Mouse (Mus musculus) bone marrow macrophage, adult 2 months (primary cell): Measurements from ENCODE around the gene Rnf181. TPM values are rescaled to one million over a fixed set of nuclear protein-coding genes. Genes with fewer than 3 reads are reported as not detected.

Source experiments
- H3K27ac ChIP-seq: 2 replicates; pipeline ENCODE4 v1.5.1; 2012; ENCODE audit warnings: low read depth, low read length; ENCODE audit not compliant: insufficient read depth
- H3K4me1 ChIP-seq: 2 replicates; pipeline ENCODE4 v1.6.1; 2012; ENCODE audit warnings: low read length; ENCODE audit not compliant: control insufficient read depth, insufficient read depth
- H3K4me3 ChIP-seq: 2 replicates; pipeline ENCODE4 v1.5.1; 2012; ENCODE audit warnings: mild to moderate bottlenecking, low read length, moderate library complexity; ENCODE audit not compliant: insufficient read depth
- CTCF ChIP-seq: IDR thresholded peaks from 2 replicates; pipeline ENCODE4 v1.5.1; 2012; ENCODE audit warnings: low read depth, mild to moderate bottlenecking, low read length, moderate library complexity
- POLR2A ChIP-seq: IDR thresholded peaks from 2 replicates; pipeline ENCODE4 v1.6.1; 2012; ENCODE audit warnings: mild to moderate bottlenecking, low read depth, low read length, borderline replicate concordance
- polyA plus RNA-seq: library from polyadenylated mRNA; stranded (reverse); fragments of >200 nt; gene quantifications from 2 replicates; pipeline ENCODE4 v1.2.4, GENCODE M21; 2012; ENCODE audit not compliant: missing spikeins, insufficient read depth, insufficient read length

Rnf181 gene
- polyA plus RNA-seq, 1 experiment, result 97.4 TPM

DNA sequence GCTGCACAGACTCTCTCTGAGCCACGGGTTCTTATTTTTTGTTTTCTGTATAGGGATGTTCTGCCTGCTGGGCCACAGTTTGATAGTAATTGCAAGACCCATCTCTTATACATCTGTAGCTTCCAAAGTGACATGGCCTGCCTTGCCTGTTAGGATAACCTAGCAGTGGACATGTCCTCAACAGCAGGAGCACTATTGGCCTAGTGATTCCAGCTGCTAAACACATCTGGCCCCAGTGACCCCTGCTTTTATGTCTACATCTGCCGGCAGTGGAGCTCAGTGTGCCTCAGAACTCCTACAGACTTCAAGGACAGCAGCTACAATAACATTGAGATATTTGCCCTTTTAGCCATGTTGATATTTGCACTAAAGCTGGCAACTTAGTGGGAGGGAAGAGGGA lies 33.2 kb upstream of the Rnf181 start:
- no peak overlapping the region for H3K27ac ChIP-seq
- H3K4me3 ChIP-seq, result no peak overlapping the region
- peaks cover 14% of the 10 kb centered on the region for H3K4me1 ChIP-seq
- no peak for TF ChIP-seq POLR2A

- H3K27ac ChIP-seq, result no peak overlapping the region
- TF ChIP-seq POLR2A (no peak), CTCF (no peak)
Observed at GRCm38 (mm10) chr6:72396837-72397251, 30.1 kb upstream of the Rnf181 start.

GRCm38 (mm10) chr6:72392341-72392740 lies 25.6 kb upstream of the Rnf181 start:
- Histone ChIP-seq H3K4me3 (no peak overlapping the region), H3K27ac (no peak overlapping the region), H3K4me1 (peaks cover 42% of the 10 kb centered on the region)
- TF ChIP-seq POLR2A, result no peak
- no peak for TF ChIP-seq CTCF

More at GRCm38 (mm10) chr6:72396837-72397251, 30.1 kb upstream of the Rnf181 start:
- Histone ChIP-seq H3K4me1 (peaks cover 23% of the 10 kb centered on the region), H3K4me3 (no peak overlapping the region)

DNA sequence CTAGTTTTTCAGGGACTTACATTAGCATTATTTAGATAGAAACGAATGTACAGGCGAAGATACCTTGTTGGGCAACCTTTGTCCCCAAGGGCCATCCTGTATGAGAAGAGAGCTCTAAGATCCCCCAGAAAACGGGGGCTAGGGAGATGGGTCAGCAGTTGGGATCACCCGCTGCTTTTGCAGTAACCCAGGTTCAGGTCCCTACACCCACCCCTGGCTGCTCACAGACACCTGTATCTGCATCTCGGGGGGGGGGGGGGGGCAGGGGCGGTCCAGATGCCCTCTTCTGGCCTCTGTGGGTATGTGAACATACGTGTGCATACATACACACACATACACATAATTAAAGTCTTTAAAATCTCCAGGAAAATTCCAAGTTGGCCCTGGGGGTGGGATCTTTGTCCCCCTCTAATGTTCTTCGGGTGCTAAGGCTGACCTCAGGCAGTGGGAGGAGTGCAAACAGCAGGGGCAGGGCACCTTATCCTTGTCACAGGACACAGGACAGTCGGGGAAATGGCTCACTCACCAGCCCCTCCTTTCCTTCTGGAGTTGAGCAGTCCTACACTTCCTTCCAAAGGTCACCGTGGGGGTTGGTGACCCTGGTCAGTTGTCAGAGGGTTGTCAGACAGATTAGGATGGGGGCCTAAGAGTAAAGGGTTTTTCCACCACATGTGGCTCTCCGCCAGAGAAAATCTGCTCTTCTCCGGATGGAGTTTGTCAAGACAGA lies 24.2 kb upstream of the Rnf181 start:
- H3K4me3 ChIP-seq, result peak overlapping the region; percentile 74

DNA sequence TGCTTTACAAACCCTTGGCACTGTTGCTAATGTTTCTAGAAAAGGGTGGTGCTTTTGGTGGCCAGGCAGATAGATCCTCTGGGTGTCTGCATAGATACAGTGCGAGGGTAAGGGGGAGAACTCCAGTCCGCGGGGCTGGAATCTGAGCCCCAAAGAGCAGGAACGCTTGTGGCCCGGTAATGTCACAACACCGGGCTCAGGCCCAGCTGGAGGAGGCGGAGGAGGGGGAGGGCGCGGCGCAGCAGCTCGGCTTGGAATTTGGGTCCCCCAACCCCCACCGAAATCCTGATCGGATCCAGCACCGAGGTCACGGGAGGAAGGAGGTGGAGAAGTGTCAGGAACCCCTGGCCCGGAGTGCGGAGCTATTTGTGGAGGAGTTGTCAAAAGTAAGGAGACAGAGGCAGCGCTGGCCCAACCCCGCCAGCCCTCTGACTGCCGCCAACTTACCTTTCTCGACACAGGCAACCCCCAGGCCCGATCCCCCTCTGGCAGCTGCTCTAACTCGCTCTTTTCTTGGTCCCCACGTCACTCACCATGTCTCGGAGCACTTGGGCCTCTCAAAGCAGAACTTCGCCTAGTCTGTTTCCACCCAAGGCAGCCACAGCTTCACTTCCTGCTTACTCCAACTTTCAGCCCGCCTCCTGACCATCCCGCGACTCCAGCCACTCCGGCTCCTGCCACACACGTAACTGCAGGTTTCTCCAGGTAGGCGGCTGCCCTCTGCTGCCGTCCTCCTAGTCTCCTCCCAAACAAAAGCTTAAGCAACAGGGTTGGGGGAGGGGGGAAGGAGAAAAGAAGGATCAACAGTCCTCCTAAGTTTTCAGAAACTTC lies 23.4 kb upstream of the Rnf181 start, which contains the start of gene Vamp8:
Gene Vamp8 (minus strand): TSS at position 763 of the 831 bp plus-strand sequence.
- Histone ChIP-seq H3K4me3 (peak within 1 kb of the TSS; percentile 74), H3K27ac (peak within 1 kb of the TSS; percentile 93), H3K4me1 (peaks cover 31% of the 10 kb centered on the region)
- TF ChIP-seq CTCF, result no peak
- no peak for TF ChIP-seq POLR2A

More for the DNA sequence above, 24.2 kb upstream of the Rnf181 start:
- Histone ChIP-seq H3K4me1 (peaks cover 39% of the 10 kb centered on the region), H3K27ac (peak overlapping the region; percentile 93)
- TF ChIP-seq CTCF (no peak), POLR2A (no peak)

GRCm38 (mm10) chr6:72389471-72389940 lies 22.8 kb upstream of the Rnf181 start:
- Histone ChIP-seq H3K27ac (peak overlapping the region; percentile 93), H3K4me1 (peaks cover 26% of the 10 kb centered on the region), H3K4me3 (peak overlapping the region; percentile 74)
- TF ChIP-seq CTCF (no peak), POLR2A (no peak)

GRCm38 (mm10) chr6:72388791-72389329 lies 22.1 kb upstream of the Rnf181 start:
- H3K4me1 ChIP-seq, result peaks cover 19% of the 10 kb centered on the region
- TF ChIP-seq CTCF, result no peak
- no peak for TF ChIP-seq POLR2A
- peak overlapping the region; percentile 93 for H3K27ac ChIP-seq
- H3K4me3 ChIP-seq, result peak overlapping the region; percentile 74

DNA sequence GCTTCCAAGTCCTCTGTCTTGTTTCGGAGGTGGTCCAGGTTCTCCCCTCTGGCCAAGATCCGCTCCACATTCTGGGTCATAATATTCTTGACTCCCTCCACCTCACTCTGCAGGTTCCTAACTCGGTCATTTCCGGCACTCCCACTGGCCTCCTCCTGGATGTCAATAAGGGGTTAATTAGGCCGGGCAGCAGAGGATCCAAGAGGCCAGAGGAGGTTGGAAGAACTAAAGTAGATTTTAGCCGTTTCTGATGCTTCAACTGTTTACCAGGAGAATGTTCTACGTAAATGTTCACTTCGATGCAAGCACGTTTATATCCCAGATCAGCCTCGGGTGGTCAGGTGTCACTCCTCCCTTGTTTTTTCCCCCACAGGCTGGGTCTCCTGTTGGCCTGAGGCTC lies 21.5 kb upstream of the Rnf181 start:
- peaks cover 22% of the 10 kb centered on the region for H3K4me1 ChIP-seq
- H3K4me3 ChIP-seq, result no peak overlapping the region
- TF ChIP-seq POLR2A (no peak), CTCF (no peak)
- no peak overlapping the region for H3K27ac ChIP-seq

DNA sequence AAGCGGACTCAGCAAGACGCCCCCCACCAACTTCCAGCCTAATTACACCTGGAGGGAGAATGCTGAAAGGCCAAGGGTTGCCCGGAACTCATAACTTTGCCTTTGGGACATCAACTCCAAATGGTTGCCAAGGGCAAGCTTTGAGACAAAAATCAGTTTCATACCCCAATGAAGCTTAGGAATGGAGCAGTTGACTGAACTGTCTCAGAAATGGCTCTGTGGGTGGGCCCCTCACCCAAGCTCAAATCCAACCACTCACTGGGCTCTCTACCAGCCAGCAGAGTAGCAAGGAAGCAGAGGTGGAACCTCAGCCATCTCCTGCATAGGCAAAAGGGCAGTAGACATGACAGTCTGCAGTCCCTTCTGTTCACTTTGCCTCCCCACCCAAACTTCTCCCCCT lies 21.1 kb upstream of the Rnf181 start:
- H3K4me1 ChIP-seq, result peaks cover 27% of the 10 kb centered on the region
- H3K27ac ChIP-seq, result no peak overlapping the region
- no peak overlapping the region for H3K4me3 ChIP-seq
- TF ChIP-seq CTCF, result no peak
- TF ChIP-seq POLR2A, result no peak
